Mouse (Mus musculus) intestine, embryonic 15.5 days (tissue): ENCODE results near the gene Mcoln1. TPM values are rescaled to one million over a fixed set of nuclear protein-coding genes. Genes with fewer than 3 reads are reported as not detected.

ENCODE experiments used
- ATAC-seq: fragments of 200-750 bp; cut with Nextera tagmentation; 2 replicates; pipeline ENCODE4 v1.8.0; 2017; ENCODE audit warnings: moderate TSS enrichment, moderate library complexity
- H3K27ac ChIP-seq: fragments of 300-500 bp; sonication (generic); 2 replicates; pipeline ENCODE4 v1.5.1; 2015; ENCODE audit warnings: mild to moderate bottlenecking, inconsistent platforms
- H3K27me3 ChIP-seq: fragments of 300-500 bp; sonication (generic); replicated peaks from 2 replicates; pipeline ENCODE4 v1.6.1; 2015; ENCODE audit warnings: inconsistent platforms
- H3K36me3 ChIP-seq: fragments of 300-500 bp; sonication (generic); 2 replicates; pipeline ENCODE4 v1.6.1; 2015; ENCODE audit warnings: inconsistent platforms
- H3K4me1 ChIP-seq: fragments of 300-500 bp; sonication (generic); replicated peaks from 2 replicates; pipeline ENCODE4 v1.6.1; 2015; ENCODE audit warnings: inconsistent platforms
- H3K4me2 ChIP-seq: fragments of 300-500 bp; sonication (generic); replicated peaks from 2 replicates; pipeline ENCODE4 v1.6.1; 2015; ENCODE audit warnings: mild to moderate bottlenecking, inconsistent platforms
- H3K4me3 ChIP-seq: fragments of 300-500 bp; sonication (generic); replicated peaks from 2 replicates; pipeline ENCODE4 v1.5.1; 2015; ENCODE audit warnings: inconsistent platforms
- H3K9ac ChIP-seq: fragments of 300-500 bp; sonication (generic); 2 replicates; pipeline ENCODE4 v1.6.1; 2015; ENCODE audit warnings: inconsistent platforms
- H3K9me3 ChIP-seq: fragments of 300-500 bp; sonication (generic); 2 replicates; pipeline ENCODE4 v1.6.1; 2016; ENCODE audit warnings: inconsistent platforms
- whole genome bisulfite sequencing: fragments of 180-500 bp; shearing (Covaris S2); methylation state at CpG from one replicate; pipeline ENCODE4 v1.1.7; 2015; 5-methylcytosine and 5-hydroxymethylcytosine counted together
- polyA plus RNA-seq: library from polyadenylated mRNA; unstranded; fragments of >200 nt; fragmentation: Nextera tagmentation; extraction: Ambion mirVana; gene quantifications from 2 replicates; pipeline ENCODE4 v1.2.1, GENCODE M21; 2015

Mcoln1 gene
- polyA plus RNA-seq, 1 experiment from 2014 or later, result 52.4 TPM

DNA sequence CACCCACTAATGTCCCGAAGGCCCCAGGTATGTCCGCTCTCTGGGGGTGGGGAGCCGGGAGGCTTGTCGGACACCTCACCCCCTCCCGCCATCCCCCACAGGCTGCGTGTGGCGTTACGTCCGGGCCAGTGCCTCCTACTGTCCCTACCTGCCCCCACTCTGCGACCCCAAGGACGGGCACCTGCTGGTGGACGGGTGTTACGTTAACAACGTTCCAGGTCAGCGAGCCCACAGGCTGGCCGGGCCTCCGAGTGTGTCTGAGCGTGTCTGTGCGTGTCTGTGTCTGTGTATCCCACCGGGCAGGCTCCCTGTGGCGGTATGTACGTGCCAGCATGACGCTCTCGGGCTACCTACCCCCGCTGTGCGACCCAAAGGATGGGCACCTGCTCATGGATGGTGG, 37.4 kb downstream of the Mcoln1 start:
- H3K4me2 ChIP-seq, result no peak overlapping the region
- 94% methylated on average over 26 of the region's 26 CpGs for WGBS
- H3K4me1 ChIP-seq, result no peaks in the 10 kb centered on the region
- ATAC-seq, result no peak
- H3K27ac ChIP-seq, result no peak overlapping the region
- peaks cover 26% of the 10 kb centered on the region for H3K36me3 ChIP-seq
- H3K4me3 ChIP-seq, result no peak overlapping the region
- H3K27me3 ChIP-seq, result no peaks in the 10 kb centered on the region
- H3K9ac ChIP-seq, result no peak overlapping the region
- no peaks in the 10 kb centered on the region for H3K9me3 ChIP-seq

GRCm38 (mm10) chr8:3539146-3539545, 38.9 kb downstream of the Mcoln1 start:
- Histone ChIP-seq H3K36me3 (peaks cover 38% of the 10 kb centered on the region), H3K9me3 (no peaks in the 10 kb centered on the region), H3K4me1 (no peaks in the 10 kb centered on the region), H3K4me3 (no peak overlapping the region), H3K27ac (no peak overlapping the region), H3K9ac (no peak overlapping the region), H3K27me3 (no peaks in the 10 kb centered on the region), H3K4me2 (no peak overlapping the region)
- no peak for ATAC-seq
- 84% methylated on average over 7 of the region's 7 CpGs for WGBS

DNA sequence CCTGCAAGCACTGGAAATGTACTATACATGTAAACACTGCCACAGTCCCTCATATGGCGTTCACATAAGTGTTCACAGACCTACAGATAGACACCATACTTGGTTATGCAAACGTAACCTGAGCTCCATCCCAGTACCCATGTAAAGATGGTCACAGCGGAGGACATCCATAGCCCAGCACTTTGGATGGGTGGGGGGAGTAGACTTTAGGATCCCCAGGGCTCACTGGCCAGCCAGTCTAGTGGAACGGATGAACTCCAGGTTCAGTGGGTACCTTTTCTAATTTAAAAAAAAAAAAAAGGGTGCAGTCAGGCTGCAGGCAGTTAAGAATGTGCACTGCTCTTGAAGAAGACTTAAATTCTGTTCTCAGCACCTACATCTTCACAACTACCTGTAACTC, 39.8 kb downstream of the Mcoln1 start:
- Histone ChIP-seq H3K4me3 (no peak overlapping the region), H3K4me2 (no peak overlapping the region), H3K9me3 (no peaks in the 10 kb centered on the region), H3K4me1 (no peaks in the 10 kb centered on the region), H3K27ac (no peak overlapping the region), H3K9ac (no peak overlapping the region), H3K27me3 (no peaks in the 10 kb centered on the region), H3K36me3 (peaks cover 43% of the 10 kb centered on the region)
- 86% methylated on average over 4 of the region's 4 CpGs for WGBS
- no peak for ATAC-seq

DNA sequence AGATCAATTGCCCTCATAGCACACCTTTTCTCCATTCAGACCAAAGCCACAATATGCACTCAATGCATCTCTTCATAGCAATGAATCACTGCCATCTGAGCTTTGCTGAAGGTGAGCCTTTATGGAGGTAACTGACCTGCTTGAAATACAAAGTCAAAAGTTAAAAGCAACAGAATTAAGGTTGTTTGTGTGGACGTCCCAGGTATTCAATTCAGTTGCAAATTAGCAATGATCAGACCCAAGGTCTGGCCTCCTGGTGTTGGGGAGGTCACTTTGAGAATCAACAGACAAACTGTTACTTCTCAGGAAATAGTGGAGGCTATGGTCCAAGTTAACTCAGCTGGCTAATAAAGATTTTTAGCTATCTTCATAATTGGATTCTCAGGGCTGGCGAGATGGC, 46.3 kb downstream of the Mcoln1 start:
- Histone ChIP-seq H3K4me2 (no peak overlapping the region), H3K4me1 (no peaks in the 10 kb centered on the region), H3K27ac (no peak overlapping the region), H3K9ac (no peak overlapping the region), H3K27me3 (no peaks in the 10 kb centered on the region), H3K9me3 (no peaks in the 10 kb centered on the region), H3K36me3 (peaks cover 19% of the 10 kb centered on the region), H3K4me3 (no peak overlapping the region)
- ATAC-seq, result no peak
- 94% methylated on average over 2 of the region's 2 CpGs for WGBS

- Histone ChIP-seq H3K9ac (no peak overlapping the region), H3K4me3 (no peak overlapping the region), H3K9me3 (no peaks in the 10 kb centered on the region), H3K4me1 (no peaks in the 10 kb centered on the region), H3K27me3 (no peaks in the 10 kb centered on the region), H3K4me2 (no peak overlapping the region), H3K36me3 (no peaks in the 10 kb centered on the region), H3K27ac (no peak overlapping the region)
- WGBS, result 86% methylated on average over 1 of the region's 1 CpGs
- ATAC-seq, result no peak
Measured at GRCm38 (mm10) chr8:3552240-3552639, 52.0 kb downstream of the Mcoln1 start.

GRCm38 (mm10) chr8:3556114-3556513, 55.9 kb downstream of the Mcoln1 start:
- Histone ChIP-seq H3K27ac (no peak overlapping the region), H3K9me3 (no peaks in the 10 kb centered on the region), H3K27me3 (no peaks in the 10 kb centered on the region), H3K4me3 (no peak overlapping the region), H3K4me1 (no peaks in the 10 kb centered on the region), H3K9ac (no peak overlapping the region), H3K36me3 (no peaks in the 10 kb centered on the region), H3K4me2 (no peak overlapping the region)
- peak; percentile 86 for ATAC-seq
- 51% methylated on average over 4 of the region's 4 CpGs for whole genome bisulfite sequencing

Other genes with a start within 250 kb of the Mcoln1 start
- gene Insr, start 220.8 kb upstream of the Mcoln1 start, polyA plus RNA-seq, result 31.8 and 38.6 TPM in 2 replicates
- 0.19 and 0.21 TPM in 2 replicates for gene A430078G23Rik, start 147.0 kb upstream of the Mcoln1 start, polyA plus RNA-seq
- 6.6 and 7.0 TPM in 2 replicates for gene Arhgef18, start 107.5 kb upstream of the Mcoln1 start, polyA plus RNA-seq
- 8.9 and 15.2 TPM in 2 replicates for gene Pex11g, start 32.8 kb upstream of the Mcoln1 start, polyA plus RNA-seq
- gene Tex45, start 29.6 kb upstream of the Mcoln1 start, polyA plus RNA-seq, result not detected in 2 replicates
- gene Zfp358, start 7.3 kb upstream of the Mcoln1 start, polyA plus RNA-seq, result 31.3 and 32.6 TPM in 2 replicates
- gene Pnpla6, start 14.9 kb downstream of the Mcoln1 start, polyA plus RNA-seq, result 34.4 and 36.7 TPM in 2 replicates
- gene C330021F23Rik, start 67.5 kb downstream of the Mcoln1 start, polyA plus RNA-seq, result 5.0 and 5.1 TPM in 2 replicates
- gene Camsap3, start 86.8 kb downstream of the Mcoln1 start, polyA plus RNA-seq, result 21.0 and 24.4 TPM in 2 replicates
- gene Xab2, start 120.9 kb downstream of the Mcoln1 start, polyA plus RNA-seq, result 45.2 and 50.9 TPM in 2 replicates
- 89.9 and 93.4 TPM in 2 replicates for gene Pet100, start 121.1 kb downstream of the Mcoln1 start, polyA plus RNA-seq
- 0.10 TPM in 1 of 2 replicates, not detected in the other for gene Pcp2, start 125.1 kb downstream of the Mcoln1 start, polyA plus RNA-seq
- 110 and 123 TPM in 2 replicates for gene Stxbp2, start 130.5 kb downstream of the Mcoln1 start, polyA plus RNA-seq
- gene Retn, start 155.3 kb downstream of the Mcoln1 start, polyA plus RNA-seq, result 0.27 TPM in 1 of 2 replicates, not detected in the other
- 0.40 and 0.54 TPM in 2 replicates for gene Mcemp1, start 165.3 kb downstream of the Mcoln1 start, polyA plus RNA-seq
- gene Fcor, start 171.9 kb downstream of the Mcoln1 start, polyA plus RNA-seq, result 8.0 and 9.1 TPM in 2 replicates
- 36.0 and 36.7 TPM in 2 replicates for gene Trappc5, start 175.8 kb downstream of the Mcoln1 start, polyA plus RNA-seq
- 0.08 and 0.09 TPM in 2 replicates for gene Fcer2a, start 193.7 kb downstream of the Mcoln1 start, polyA plus RNA-seq
- 0.40 TPM in 1 of 2 replicates, not detected in the other for gene Clec4g, start 220.2 kb downstream of the Mcoln1 start, polyA plus RNA-seq
- gene Cd209a, start 248.5 kb downstream of the Mcoln1 start, polyA plus RNA-seq, result 0.15 and 0.23 TPM in 2 replicates